Mouse (Mus musculus): ENCODE results near the gene Zfp985.
"Not testable (repeated sequence)": the region's sequence is repeated elsewhere in the genome, so short reads cannot be mapped to it uniquely, and the experiment has no call there.

The Zfp985 gene

DNA sequence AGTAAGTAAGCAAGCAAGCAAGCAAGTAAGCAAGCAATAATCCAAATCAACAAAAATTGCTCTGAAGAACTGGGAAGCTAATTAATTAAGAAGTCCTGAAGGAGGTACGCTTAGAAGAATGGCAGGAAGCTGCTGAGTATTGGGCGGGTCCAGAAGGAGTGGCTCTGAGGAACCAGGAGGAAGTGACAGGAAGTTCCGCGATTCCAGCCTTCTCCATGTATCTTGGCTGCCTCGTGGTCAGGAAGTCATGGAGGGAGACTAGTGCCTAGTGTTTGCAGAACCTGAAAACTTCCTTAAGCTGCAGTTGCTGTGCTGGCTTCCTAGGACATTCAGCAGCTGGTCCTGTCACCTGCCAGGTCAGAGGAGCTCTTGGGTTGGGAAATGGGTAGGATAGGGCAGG, at the start of gene Zfp985:
Zfp985 (plus strand) TSS at position 207 of the 400 bp plus-strand sequence.
- DNase-seq, result not testable (repeated sequence)

- no peak for DNase-seq
These were observed 43.9 kb upstream of the Zfp985 start for GRCm38 (mm10) chr4:147509174-147509573.

- no peak for DNase-seq
These were observed 34.1 kb upstream of the Zfp985 start for GRCm38 (mm10) chr4:147518981-147519380.

- no peak for DNase-seq
These were observed 33.0 kb upstream of the Zfp985 start for GRCm38 (mm10) chr4:147520100-147520499.

DNA sequence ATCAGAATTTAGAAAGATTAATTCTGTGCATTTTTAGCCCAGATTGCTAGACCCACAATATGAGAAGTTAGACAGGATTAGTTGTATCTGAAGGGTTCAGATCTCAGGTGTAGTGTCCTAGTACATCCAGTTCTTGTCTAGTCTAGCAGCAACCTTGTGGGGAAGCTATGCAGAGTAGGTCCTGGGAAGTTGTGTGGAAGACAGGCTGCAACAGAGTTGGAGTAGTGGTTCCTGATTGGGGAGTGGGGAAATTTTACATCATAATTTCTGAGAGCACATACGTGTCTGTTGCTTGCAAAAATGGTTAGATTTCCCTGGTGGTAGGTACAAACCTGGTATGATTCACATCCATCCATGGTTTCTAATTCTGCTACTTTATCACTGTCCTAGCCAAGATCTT, 28.0 kb upstream of the Zfp985 start:
- no peak for DNase-seq

DNA sequence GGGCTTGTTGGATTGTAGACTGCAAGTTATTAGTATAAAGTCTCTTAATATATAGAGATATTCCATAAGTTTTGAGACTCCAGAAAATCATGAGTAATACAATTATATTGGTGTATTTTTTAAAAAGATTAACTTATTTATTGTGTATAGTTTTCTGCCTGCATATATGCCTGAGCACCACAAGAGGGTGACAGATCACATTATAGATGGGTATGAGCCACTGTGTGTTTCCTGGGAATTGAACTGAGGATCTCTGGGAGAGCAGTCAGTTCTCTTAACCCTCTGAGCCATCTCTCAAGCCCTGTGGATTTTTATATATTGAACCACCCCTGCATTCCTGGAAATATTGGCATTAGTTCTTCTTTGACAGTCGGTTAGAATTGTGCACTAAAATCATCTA, 22.7 kb upstream of the Zfp985 start:
- DNase-seq, result no peak

- DNase-seq, result not testable (repeated sequence)
These were observed 17.2 kb upstream of the Zfp985 start for GRCm38 (mm10) chr4:147535916-147536315.

GRCm38 (mm10) chr4:147537702-147538101, 15.4 kb upstream of the Zfp985 start:
- no peak for DNase-seq

GRCm38 (mm10) chr4:147539918-147540317, 13.2 kb upstream of the Zfp985 start, which contains the start of gene Gm16503:
TSS of gene Gm16503 (plus strand) at chr4:147540218.
- DNase-seq, result not testable (repeated sequence)

GRCm38 (mm10) chr4:147541105-147541504, 12.0 kb upstream of the Zfp985 start:
- DNase-seq, result no peak

- not testable (repeated sequence) for DNase-seq
These were observed 1.3 kb downstream of the Zfp985 start for GRCm38 (mm10) chr4:147554361-147554760.

- DNase-seq, result not testable (repeated sequence)
These were observed 3.8 kb downstream of the Zfp985 start for GRCm38 (mm10) chr4:147556921-147557320.

DNA sequence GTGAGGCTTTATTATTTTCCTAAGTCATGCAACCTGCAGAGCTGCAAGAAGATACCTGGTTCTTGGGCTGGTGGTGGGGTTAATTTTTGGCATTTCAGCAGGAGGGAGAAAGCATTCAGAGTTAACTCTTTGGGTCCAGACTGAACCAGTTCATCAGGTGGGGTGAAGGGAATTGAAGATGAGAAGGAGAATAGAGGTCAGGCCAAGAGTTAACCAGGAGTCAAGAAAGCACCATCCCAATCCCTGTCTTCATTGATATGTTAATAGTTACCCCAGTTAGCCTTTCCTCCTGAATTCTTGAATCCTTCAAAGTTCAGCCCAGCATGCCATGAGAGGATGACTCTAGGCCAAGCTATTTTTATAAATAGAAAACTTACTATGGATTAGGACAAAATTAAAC, 4.9 kb downstream of the Zfp985 start:
- not testable (repeated sequence) for DNase-seq

- not testable (repeated sequence) for DNase-seq
These were observed 6.0 kb downstream of the Zfp985 start for GRCm38 (mm10) chr4:147559096-147559495.

- DNase-seq, result no peak
These were observed 12.5 kb downstream of the Zfp985 start for GRCm38 (mm10) chr4:147565426-147566220.

DNA sequence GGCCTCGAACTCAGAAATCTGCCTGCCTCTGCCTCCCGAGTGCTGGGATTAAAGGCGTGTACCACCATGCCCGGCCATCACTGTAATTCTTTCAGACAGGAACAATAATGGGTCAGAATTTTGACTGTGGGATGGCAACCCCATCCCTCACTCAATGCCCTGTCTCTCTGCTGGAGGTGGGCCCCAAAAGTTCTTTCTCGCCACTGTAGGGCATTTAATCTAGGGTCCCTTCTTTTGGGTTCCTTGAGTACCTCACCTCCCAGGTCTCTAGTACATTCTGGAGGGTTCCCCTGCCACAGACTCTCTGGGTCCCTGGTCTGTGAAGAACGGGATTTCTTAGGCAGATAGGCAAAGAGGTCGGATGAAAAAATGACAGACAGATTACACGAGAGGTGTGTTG, 18.1 kb downstream of the Zfp985 start:
- not testable (repeated sequence) for DNase-seq

DNA sequence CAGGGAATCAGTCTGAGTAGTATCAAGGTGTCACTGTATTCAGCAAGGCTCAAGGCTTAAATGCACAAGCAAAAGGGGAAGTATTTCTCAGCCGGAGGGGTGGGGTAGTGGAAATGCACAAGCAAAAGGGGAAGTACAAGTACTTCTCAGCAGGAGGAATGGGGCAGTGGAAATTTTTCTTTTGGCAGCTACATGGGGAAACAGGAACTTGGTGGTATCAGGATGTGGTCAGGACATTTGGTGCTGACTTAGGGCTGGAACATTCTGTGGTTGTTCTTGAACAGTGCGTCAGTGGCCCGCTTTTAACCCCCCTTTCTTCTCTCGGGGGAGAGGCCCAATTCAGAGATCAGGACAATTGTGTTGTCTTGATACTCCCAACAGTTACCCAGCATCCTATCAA, 26.3 kb downstream of the Zfp985 start:
- not testable (repeated sequence) for DNase-seq

GRCm38 (mm10) chr4:147586511-147587473, 33.7 kb downstream of the Zfp985 start:
- no peak for DNase-seq

GRCm38 (mm10) chr4:147594630-147595029, 41.6 kb downstream of the Zfp985 start:
- not testable (repeated sequence) for DNase-seq

DNA sequence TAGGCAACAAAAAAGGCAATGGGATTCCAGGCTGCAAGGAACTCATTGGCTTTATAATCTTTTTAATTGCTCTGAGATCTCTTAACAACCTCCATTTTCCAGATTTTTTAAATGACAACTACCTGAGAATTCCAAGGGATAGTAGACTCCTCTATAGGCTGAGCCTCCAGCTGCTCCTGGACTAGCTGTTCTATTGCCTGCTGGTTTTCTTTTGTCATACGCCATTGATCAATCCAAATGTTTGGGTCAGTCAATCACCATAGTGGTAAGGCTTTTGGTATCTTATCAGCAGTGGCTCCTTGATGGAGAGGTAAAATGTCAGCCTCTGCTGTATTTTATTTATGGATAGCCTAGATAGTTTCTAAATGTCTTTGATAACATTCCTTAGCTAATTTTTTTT, 44.6 kb downstream of the Zfp985 start:
- DNase-seq, result no peak

DNA sequence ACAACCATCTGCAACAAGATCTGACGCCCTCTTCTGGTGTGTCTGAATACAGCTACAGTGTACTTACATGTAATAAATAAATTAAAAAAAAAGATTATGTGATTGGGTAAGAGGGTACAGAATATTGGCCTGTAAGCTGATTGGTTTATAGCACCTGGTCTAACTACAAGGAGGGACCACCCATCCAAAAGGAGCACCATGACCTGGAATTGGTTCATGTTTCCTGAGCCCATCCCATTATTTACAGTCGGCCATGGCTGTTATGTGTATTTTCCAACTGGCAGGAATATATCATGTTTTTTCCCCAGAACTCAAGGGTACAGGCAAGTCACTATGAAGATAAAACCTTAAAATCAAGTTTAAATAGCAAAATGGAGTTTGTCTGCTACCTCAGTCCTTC, 45.8 kb downstream of the Zfp985 start:
- no peak for DNase-seq

DNA sequence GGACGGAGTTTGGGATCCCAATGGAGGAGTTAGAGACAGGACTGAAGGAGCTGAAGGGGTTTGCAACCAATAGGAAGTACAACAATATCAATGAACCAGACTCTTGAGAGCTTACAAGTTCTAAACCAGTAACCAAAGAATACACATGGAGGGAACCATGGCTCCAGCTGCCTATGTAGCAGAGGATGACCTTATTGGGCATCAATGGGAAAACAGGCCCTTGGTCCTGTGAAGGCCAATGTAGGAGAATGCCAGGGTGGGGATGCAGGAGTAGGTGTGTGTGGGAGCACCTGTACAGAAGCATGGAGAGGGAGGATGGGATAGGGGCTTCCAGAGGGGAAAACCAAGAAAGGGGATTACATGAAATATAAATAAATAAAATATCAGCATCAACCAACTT, 48.8 kb downstream of the Zfp985 start:
- DNase-seq, result no peak

DNA sequence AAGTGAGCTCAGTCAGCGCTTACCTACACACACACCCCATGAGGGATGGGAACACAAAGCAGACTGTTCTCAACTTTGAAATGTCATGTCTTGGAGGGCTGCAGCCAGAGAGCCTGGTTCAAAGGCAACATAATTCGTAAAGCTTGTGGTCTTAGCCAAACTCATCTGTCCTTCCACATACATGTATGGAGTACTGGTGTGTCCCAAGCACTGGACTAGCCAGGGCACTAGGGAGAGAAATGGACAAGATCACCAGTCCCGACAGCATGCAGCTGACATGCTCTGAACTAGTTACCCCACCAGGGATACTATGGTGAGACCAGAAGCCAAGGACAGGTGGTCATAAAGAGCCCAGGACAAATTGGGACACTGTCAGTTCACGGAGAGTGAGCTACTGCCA, 50.7 kb downstream of the Zfp985 start:
- DNase-seq, result no peak

All from spleen, adult 18-20 months (tissue).